Mouse (Mus musculus): ENCODE measurements around the gene Tmem116. TPM values are rescaled to one million over a fixed set of nuclear protein-coding genes. Genes with fewer than 3 reads are reported as not detected.
"Not testable (repeated sequence)": the region's sequence is repeated elsewhere in the genome, so short reads cannot be mapped to it uniquely, and the experiment has no call there.

Gene Tmem116
- polyA plus RNA-seq, 1 experiment from 2014 or later: 1.9 TPM

GRCm38 (mm10) chr5:121469566-121469965 lies 17.9 kb downstream of the Tmem116 start:
- WGBS: 56% methylated on average over 3 of the region's 3 CpGs
- ATAC-seq (replicated peaks): no peak

DNA sequence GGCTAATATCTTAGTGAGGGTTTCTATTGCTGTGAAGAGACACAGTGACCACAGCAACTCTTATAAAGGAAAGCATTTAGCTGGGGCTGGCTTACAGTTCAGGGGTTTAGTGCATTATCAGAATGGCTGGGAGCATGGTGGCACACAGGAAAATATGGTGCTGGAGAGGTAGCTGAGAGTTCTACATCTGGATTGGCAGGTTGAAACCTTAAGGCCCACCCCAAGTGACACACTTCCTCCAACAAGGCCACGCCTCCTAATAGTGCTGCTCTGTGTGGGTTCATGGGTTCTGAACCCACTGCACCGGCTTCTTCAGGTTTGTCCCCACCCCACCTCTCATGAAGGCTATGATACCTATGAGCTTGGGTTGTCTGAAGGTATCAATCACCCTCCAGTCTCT lies 20.7 kb downstream of the Tmem116 start:
- H3K4me1 ChIP-seq: no peaks in the 10 kb centered on the region

More at GRCm38 (mm10) chr5:121469566-121469965, 17.9 kb downstream of the Tmem116 start:
- H3K27ac ChIP-seq: no peak overlapping the region
- no peaks in the 10 kb centered on the region for H3K4me1 ChIP-seq
- no peaks in the 10 kb centered on the region for H3K27me3 ChIP-seq (replicated peaks)
- no peak overlapping the region for H3K4me3 ChIP-seq
- H3K9me3 ChIP-seq: no peaks in the 10 kb centered on the region
- no peaks in the 10 kb centered on the region for H3K36me3 ChIP-seq (replicated peaks)
- no peak overlapping the region for H3K9ac ChIP-seq
- no peak overlapping the region for H3K4me2 ChIP-seq

GRCm38 (mm10) chr5:121474610-121475009 lies 22.9 kb downstream of the Tmem116 start:
- no peaks in the 10 kb centered on the region for H3K27me3 ChIP-seq (replicated peaks)
- no peaks in the 10 kb centered on the region for H3K36me3 ChIP-seq (replicated peaks)
- no peak for ATAC-seq (replicated peaks)
- H3K9me3 ChIP-seq: no peaks in the 10 kb centered on the region
- WGBS: 71% methylated on average over 7 of the region's 7 CpGs
- no peak overlapping the region for H3K27ac ChIP-seq
- H3K4me2 ChIP-seq: no peak overlapping the region
- no peaks in the 10 kb centered on the region for H3K4me1 ChIP-seq
- H3K4me3 ChIP-seq: no peak overlapping the region
- no peak overlapping the region for H3K9ac ChIP-seq

More for the DNA sequence above, 20.7 kb downstream of the Tmem116 start:
- no peak for ATAC-seq (replicated peaks)
- Histone ChIP-seq H3K27me3 (replicated peaks) (no peaks in the 10 kb centered on the region), H3K4me2 (no peak overlapping the region), H3K4me3 (no peak overlapping the region), H3K9ac (no peak overlapping the region), H3K9me3 (no peaks in the 10 kb centered on the region), H3K36me3 (replicated peaks) (no peaks in the 10 kb centered on the region), H3K27ac (no peak overlapping the region)
- 84% methylated on average over 2 of the region's 2 CpGs for WGBS

DNA sequence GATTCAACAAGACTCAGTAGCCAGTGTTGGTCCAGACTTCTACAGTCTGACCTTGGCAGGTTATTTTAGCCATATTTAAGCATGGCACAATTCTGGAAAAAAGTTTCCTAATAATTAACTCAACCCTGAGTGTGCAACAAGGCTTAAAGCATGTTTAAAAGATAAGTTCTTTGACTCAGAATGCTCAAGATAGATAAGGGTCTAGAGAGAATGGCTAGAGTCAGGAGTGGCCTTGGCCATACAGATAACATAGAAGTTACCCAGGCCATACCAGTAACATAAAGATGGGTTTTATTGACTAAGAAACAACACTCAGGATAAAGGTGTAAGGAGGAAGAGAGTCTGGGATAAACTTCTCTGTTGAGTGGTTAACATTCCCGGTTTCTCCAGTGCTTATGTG lies 24.3 kb downstream of the Tmem116 start:
- no peaks in the 10 kb centered on the region for H3K9me3 ChIP-seq
- no peaks in the 10 kb centered on the region for H3K4me1 ChIP-seq
- no peak overlapping the region for H3K4me2 ChIP-seq
- no peaks in the 10 kb centered on the region for H3K36me3 ChIP-seq (replicated peaks)
- 89% methylated on average over 1 of the region's 1 CpGs for WGBS
- no peak overlapping the region for H3K4me3 ChIP-seq
- no peaks in the 10 kb centered on the region for H3K27me3 ChIP-seq (replicated peaks)
- no peak overlapping the region for H3K27ac ChIP-seq
- H3K9ac ChIP-seq: no peak overlapping the region
- no peak for ATAC-seq (replicated peaks)

DNA sequence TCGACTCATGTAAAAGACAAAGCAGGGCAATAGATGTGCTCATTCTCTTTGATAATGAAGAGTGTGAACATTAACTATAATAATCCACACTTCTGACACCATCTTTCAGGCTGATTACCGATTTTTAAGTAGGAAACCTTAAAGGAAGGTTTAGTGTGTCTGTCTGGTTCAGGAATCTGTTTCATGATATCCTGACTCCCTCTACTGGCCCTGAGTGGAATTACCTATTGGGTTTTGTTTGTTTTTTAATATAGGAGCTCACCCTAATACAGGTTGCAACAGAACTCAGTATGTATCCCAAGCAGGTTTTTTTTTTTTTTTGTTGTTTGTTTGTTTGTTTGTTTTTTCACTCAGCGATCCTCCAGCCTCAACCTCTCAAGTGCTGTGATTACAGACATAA lies 26.0 kb downstream of the Tmem116 start:
- 31% methylated on average over 3 of the region's 3 CpGs for WGBS
- Histone ChIP-seq H3K27ac (no peak overlapping the region), H3K27me3 (replicated peaks) (no peaks in the 10 kb centered on the region), H3K4me2 (no peak overlapping the region), H3K9me3 (no peaks in the 10 kb centered on the region), H3K4me3 (no peak overlapping the region), H3K9ac (no peak overlapping the region), H3K4me1 (no peaks in the 10 kb centered on the region), H3K36me3 (replicated peaks) (no peaks in the 10 kb centered on the region)
- ATAC-seq (replicated peaks): no peak

DNA sequence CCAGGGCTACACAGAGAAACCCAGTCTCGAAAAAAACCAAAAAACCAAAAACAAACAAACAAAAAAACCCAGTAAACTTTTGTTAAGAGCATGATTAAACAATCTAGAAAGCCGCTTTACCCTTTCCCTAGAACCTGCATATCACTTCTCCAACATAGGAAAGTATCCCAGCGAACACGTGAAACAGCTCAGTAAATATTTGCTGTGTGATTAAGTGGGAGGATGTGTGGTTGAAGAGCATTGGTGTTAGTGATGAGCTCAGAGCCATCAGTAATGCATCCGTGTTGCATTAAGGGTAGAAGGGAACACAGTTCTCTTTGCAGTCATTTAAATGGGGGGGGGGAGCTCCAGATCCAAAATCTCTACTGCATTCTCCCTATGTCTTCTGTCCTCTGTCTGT lies 33.1 kb downstream of the Tmem116 start:
- Histone ChIP-seq H3K27me3 (replicated peaks) (no peaks in the 10 kb centered on the region), H3K27ac (no peak overlapping the region), H3K4me3 (no peak overlapping the region), H3K36me3 (replicated peaks) (no peaks in the 10 kb centered on the region), H3K9me3 (no peaks in the 10 kb centered on the region), H3K4me2 (no peak overlapping the region), H3K9ac (no peak overlapping the region), H3K4me1 (no peaks in the 10 kb centered on the region)
- 82% methylated on average over 5 of the region's 5 CpGs for WGBS
- no peak for ATAC-seq (replicated peaks)

GRCm38 (mm10) chr5:121493305-121493704 lies 41.6 kb downstream of the Tmem116 start:
- H3K9me3 ChIP-seq: no peaks in the 10 kb centered on the region
- 80% methylated on average over 8 of the region's 8 CpGs for WGBS
- H3K4me2 ChIP-seq: no peak overlapping the region

DNA sequence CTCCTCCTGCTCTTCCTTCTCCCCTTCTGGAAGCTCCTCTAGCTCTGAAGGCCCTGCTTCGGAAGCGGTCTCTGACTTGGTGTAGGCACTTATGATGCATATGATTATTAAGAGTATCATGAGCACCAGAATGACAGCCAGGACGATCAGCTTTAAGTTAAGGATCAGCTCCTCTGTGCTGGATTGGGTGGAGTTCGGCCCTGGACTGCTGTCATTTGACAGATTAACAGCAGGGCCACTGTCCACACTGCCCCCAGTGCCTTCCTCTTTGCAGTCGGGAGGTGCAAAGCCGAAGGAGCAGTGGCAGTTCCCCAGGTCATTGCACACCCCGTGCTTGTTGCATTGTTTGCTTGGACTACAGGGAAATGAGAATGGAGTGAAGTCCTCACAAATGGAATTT lies 49.0 kb downstream of the Tmem116 start:
- H3K4me1 ChIP-seq: no peaks in the 10 kb centered on the region
- H3K9me3 ChIP-seq: no peaks in the 10 kb centered on the region
- no peaks in the 10 kb centered on the region for H3K36me3 ChIP-seq (replicated peaks)
- no peak overlapping the region for H3K4me2 ChIP-seq
- 75% methylated on average over 7 of the region's 7 CpGs for WGBS
- no peak overlapping the region for H3K9ac ChIP-seq
- H3K27ac ChIP-seq: no peak overlapping the region
- no peaks in the 10 kb centered on the region for H3K27me3 ChIP-seq (replicated peaks)
- no peak overlapping the region for H3K4me3 ChIP-seq
- no peak for ATAC-seq (replicated peaks)

More at GRCm38 (mm10) chr5:121493305-121493704, 41.6 kb downstream of the Tmem116 start:
- Histone ChIP-seq H3K36me3 (replicated peaks) (no peaks in the 10 kb centered on the region), H3K4me3 (no peak overlapping the region), H3K27me3 (replicated peaks) (no peaks in the 10 kb centered on the region), H3K4me1 (no peaks in the 10 kb centered on the region), H3K27ac (no peak overlapping the region), H3K9ac (no peak overlapping the region)
- ATAC-seq (replicated peaks): no peak

DNA sequence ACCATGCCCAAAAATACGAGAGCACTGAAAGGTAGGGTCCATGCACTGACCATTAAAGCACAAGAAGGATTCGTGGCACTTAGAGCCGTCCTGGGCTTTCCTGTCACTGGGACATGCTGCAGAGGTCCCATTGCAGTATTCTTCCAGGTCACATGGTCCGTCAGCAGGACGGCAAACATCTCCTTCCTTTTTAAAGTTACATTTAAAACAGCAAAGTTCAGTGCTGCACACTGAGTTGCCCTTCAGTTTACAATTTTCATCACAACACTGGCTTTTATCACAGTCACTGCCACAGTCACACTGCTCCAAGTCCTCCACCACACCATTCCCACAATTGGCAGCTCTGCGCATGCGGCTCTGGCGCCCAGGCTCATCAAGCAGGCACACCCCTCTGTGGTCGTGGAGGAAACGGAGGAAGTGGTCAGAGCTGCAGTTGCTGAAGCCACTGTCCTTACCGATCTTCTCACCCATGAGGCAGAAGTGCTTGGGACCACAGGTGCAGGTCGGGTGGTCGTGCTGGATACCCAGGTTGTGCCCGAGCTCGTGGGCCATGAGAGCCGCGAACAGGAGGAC lies 49.8 kb downstream of the Tmem116 start:
- ATAC-seq (replicated peaks); H3K4me1 ChIP-seq; H3K27ac ChIP-seq; H3K9ac ChIP-seq; H3K27me3 ChIP-seq (replicated peaks); H3K36me3 ChIP-seq (replicated peaks); H3K9me3 ChIP-seq; H3K4me3 ChIP-seq; H3K4me2 ChIP-seq: not testable (repeated sequence)
- 83% methylated on average over 11 of the region's 17 CpGs for WGBS

DNA sequence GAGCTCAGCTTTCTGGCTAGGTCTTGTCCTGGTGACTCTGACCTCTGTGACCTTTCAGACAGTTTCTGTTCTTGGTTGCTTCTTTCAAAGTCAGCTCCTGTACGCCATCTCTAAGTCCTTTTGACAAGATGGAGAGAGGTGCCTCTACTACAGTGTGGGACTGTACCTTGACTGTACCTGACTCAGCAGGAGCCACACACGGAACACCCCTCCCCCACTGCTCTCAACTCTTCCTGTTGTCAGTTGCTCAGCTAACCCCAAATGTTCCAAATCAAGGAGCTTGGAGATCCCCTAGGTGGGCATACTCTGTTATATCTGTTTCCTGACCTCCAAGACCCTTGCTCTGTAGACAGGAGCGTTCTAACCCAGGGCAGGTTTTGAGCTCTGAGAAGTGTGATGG lies 51.5 kb downstream of the Tmem116 start, which contains the start of gene Adam1b:
Adam1b (minus strand) TSS at position 205 of the 400 bp plus-strand sequence.
- ATAC-seq (replicated peaks): no peak
- Histone ChIP-seq H3K4me3 (no peak within 1 kb of the TSS), H3K4me1 (no peaks in the 10 kb centered on the region), H3K4me2 (no peak within 1 kb of the TSS), H3K27me3 (replicated peaks) (no peaks in the 10 kb centered on the region), H3K36me3 (replicated peaks) (no peaks in the 10 kb centered on the region), H3K27ac (no peak within 1 kb of the TSS), H3K9me3 (no peaks in the 10 kb centered on the region), H3K9ac (no peak within 1 kb of the TSS)
- WGBS: 79% methylated on average over 3 of the region's 3 CpGs

- H3K27me3 ChIP-seq (replicated peaks): no peaks in the 10 kb centered on the region
- H3K9ac ChIP-seq: no peak overlapping the region
- no peak overlapping the region for H3K4me2 ChIP-seq
- no peaks in the 10 kb centered on the region for H3K36me3 ChIP-seq (replicated peaks)
- H3K4me1 ChIP-seq: no peaks in the 10 kb centered on the region
- ATAC-seq (replicated peaks): no peak
- H3K4me3 ChIP-seq: no peak overlapping the region
- H3K27ac ChIP-seq: no peak overlapping the region
- no peaks in the 10 kb centered on the region for H3K9me3 ChIP-seq
- WGBS: 90% methylated on average over 1 of the region's 1 CpGs
Observed at GRCm38 (mm10) chr5:121506846-121507245, 55.2 kb downstream of the Tmem116 start.

- no peaks in the 10 kb centered on the region for H3K36me3 ChIP-seq (replicated peaks)
- WGBS: 88% methylated on average over 7 of the region's 7 CpGs
- H3K27ac ChIP-seq: no peak overlapping the region
- no peak overlapping the region for H3K4me2 ChIP-seq
- H3K9ac ChIP-seq: no peak overlapping the region
- no peaks in the 10 kb centered on the region for H3K27me3 ChIP-seq (replicated peaks)
- no peaks in the 10 kb centered on the region for H3K9me3 ChIP-seq
- no peaks in the 10 kb centered on the region for H3K4me1 ChIP-seq
- ATAC-seq (replicated peaks): no peak
- no peak overlapping the region for H3K4me3 ChIP-seq
Observed at GRCm38 (mm10) chr5:121510009-121510408, 58.3 kb downstream of the Tmem116 start.

DNA sequence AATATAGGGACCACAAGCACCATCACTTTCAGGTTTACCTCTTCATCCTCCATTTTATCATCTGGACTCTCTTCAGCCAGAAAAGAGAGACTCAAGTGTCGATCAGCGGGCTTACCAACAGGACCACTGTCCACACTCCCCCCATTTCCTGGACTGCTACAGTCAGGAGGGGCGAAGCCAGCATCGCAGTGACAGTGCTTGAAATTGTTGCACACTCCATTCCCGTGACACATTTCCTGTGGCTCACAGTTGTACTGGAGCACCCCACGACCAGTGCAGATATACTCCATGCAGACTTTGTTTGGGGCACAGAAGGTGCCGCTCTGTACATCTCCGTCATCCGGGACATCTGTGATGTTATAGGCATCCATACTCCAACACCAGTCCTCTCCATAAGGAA lies 67.3 kb downstream of the Tmem116 start:
- peaks cover 12% of the 10 kb centered on the region; the same call in 1 of the 2 replicates for H3K36me3 ChIP-seq (replicated peaks)

More for the DNA sequence above, 67.3 kb downstream of the Tmem116 start:
- H3K4me2 ChIP-seq: no peak overlapping the region
- H3K27me3 ChIP-seq (replicated peaks): no peaks in the 10 kb centered on the region
- H3K4me3 ChIP-seq: no peak overlapping the region
- 94% methylated on average over 9 of the region's 9 CpGs for WGBS
- H3K4me1 ChIP-seq: no peaks in the 10 kb centered on the region
- H3K9ac ChIP-seq: no peak overlapping the region
- no peaks in the 10 kb centered on the region for H3K9me3 ChIP-seq
- H3K27ac ChIP-seq: no peak overlapping the region
- no peak for ATAC-seq (replicated peaks)

Measured in midbrain, embryonic 15.5 days (tissue).